Mouse (Mus musculus) megakaryocyte, adult 5-6 weeks (primary cell): Measurements from ENCODE around the gene Prrc2b. TPM values are rescaled to one million over a fixed set of nuclear protein-coding genes. Genes with fewer than 3 reads are reported as not detected.

Experiments
- ATAC-seq: 2 replicates; pipeline ENCODE4 v1.8.0; 2016; ENCODE audit warnings: mild to moderate bottlenecking, inconsistent platforms; ENCODE audit not compliant: poor library complexity, severe bottlenecking
- total RNA-seq, 2 experiments: library from RNA; stranded (forward) in 1 of 2; stranded (reverse) in 1 of 2; fragments of 153-499, 151-499 nt in 1 of 2; fragments of 221-1000, 200-1000 nt in 1 of 2; gene quantifications; 2 replicates each; pipeline versions ENCODE4 v1.2.3 to v1.2.4; 2015 to 2017

Gene Prrc2b
- 26.9 and 27.2 TPM in 2 replicates for total RNA-seq (2015)
- total RNA-seq (2017): 11.5 and 13.9 TPM in 2 replicates

GRCm38 (mm10) chr2:32150924-32151659 is at the start of gene Prrc2b:
Prrc2b (plus strand) TSS chr2:32151082.
- ATAC-seq: peak; percentile 50

- no peak for ATAC-seq
Measured at GRCm38 (mm10) chr2:32102944-32103343, 47.9 kb upstream of the Prrc2b start.

- no peak for ATAC-seq
Measured at GRCm38 (mm10) chr2:32103557-32103956, 47.3 kb upstream of the Prrc2b start.

- ATAC-seq: no peak
Measured at GRCm38 (mm10) chr2:32104122-32104521, 46.8 kb upstream of the Prrc2b start.

GRCm38 (mm10) chr2:32105117-32105913 is 45.6 kb upstream of the Prrc2b start:
- ATAC-seq: no peak

GRCm38 (mm10) chr2:32105930-32106329 is 45.0 kb upstream of the Prrc2b start:
- no peak for ATAC-seq

GRCm38 (mm10) chr2:32111268-32111667 is 39.6 kb upstream of the Prrc2b start:
- ATAC-seq: no peak

GRCm38 (mm10) chr2:32112548-32112947 is 38.3 kb upstream of the Prrc2b start:
- no peak for ATAC-seq

GRCm38 (mm10) chr2:32115851-32116268 is 35.0 kb upstream of the Prrc2b start:
- ATAC-seq: peak; percentile 78

- ATAC-seq: no peak
Measured at GRCm38 (mm10) chr2:32119802-32120750, 30.8 kb upstream of the Prrc2b start.

GRCm38 (mm10) chr2:32121150-32121549 is 29.7 kb upstream of the Prrc2b start:
- ATAC-seq: no peak

- ATAC-seq: no peak
Measured at GRCm38 (mm10) chr2:32121785-32122184, 29.1 kb upstream of the Prrc2b start.

GRCm38 (mm10) chr2:32127653-32128535 is 23.0 kb upstream of the Prrc2b start:
- peak; percentile 41 for ATAC-seq

- no peak for ATAC-seq
Measured at GRCm38 (mm10) chr2:32128536-32128841, 22.4 kb upstream of the Prrc2b start.

GRCm38 (mm10) chr2:32129383-32130074 is 21.4 kb upstream of the Prrc2b start:
- no peak for ATAC-seq

- ATAC-seq: no peak
Measured at GRCm38 (mm10) chr2:32130435-32130834, 20.4 kb upstream of the Prrc2b start.

- no peak for ATAC-seq
Measured at GRCm38 (mm10) chr2:32131205-32131834, 19.6 kb upstream of the Prrc2b start.

GRCm38 (mm10) chr2:32131866-32132566 is 18.9 kb upstream of the Prrc2b start:
- ATAC-seq: no peak
